Mouse (Mus musculus): ENCODE data around the gene Alkbh3. TPM values are rescaled to one million over a fixed set of nuclear protein-coding genes. Genes with fewer than 3 reads are reported as not detected.
A peak's percentile ranks its signal among the peaks of the same experiment; 100 is the strongest.

Alkbh3 gene
- polyA plus RNA-seq, 1 experiment from 2014 or later, result 76.2 TPM

- peaks cover 88% of the 10 kb centered on the region for H3K36me3 ChIP-seq (ENCODE audit: control insufficient read depth, insufficient read depth, low read length)
- 47% methylated on average over 3 of the region's 3 CpGs for WGBS
- no peaks in the 10 kb centered on the region for H3K27me3 ChIP-seq (ENCODE audit: control insufficient read depth, insufficient read depth, low read length)
- no peak overlapping the region for H3K9ac ChIP-seq (ENCODE audit: low read length)
- no peak for ATAC-seq (ENCODE audit: insufficient number of reproducible peaks, insufficient read depth, low FRiP score, low read depth)
- H3K4me3 ChIP-seq (ENCODE audit: control insufficient read depth in 1 of 2, insufficient read depth in 1 of 2, low read depth in 1 of 2, low read length in 2 of 2), result no peak overlapping the region
- H3K9me3 ChIP-seq (ENCODE audit: control insufficient read depth, low read length), result no peaks in the 10 kb centered on the region
- H3K4me1 ChIP-seq (ENCODE audit: control insufficient read depth in 2 of 2, insufficient read depth in 2 of 2, low read length in 2 of 2), result peaks cover 12 to 36% of the 10 kb centered on the region in 2 experiments
- peak overlapping the region; percentile 36 to 58 for H3K27ac ChIP-seq (replicated peaks in 1 of 2; ENCODE audit: control insufficient read depth in 1 of 2, insufficient read depth in 1 of 2, low read depth in 2 of 2, low read length in 2 of 2)
- no peak overlapping the region for H3K4me2 ChIP-seq (ENCODE audit: low read length)
Observed at GRCm38 (mm10) chr2:93991336-93991735, 19.3 kb downstream of the Alkbh3 start.

GRCm38 (mm10) chr2:93988440-93988839 lies 22.2 kb downstream of the Alkbh3 start:
- H3K4me1 ChIP-seq (ENCODE audit: control insufficient read depth in 2 of 2, insufficient read depth in 2 of 2, low read length in 2 of 2), result peaks cover 11 to 22% of the 10 kb centered on the region in 2 experiments
- ATAC-seq (ENCODE audit: insufficient number of reproducible peaks, insufficient read depth, low FRiP score, low read depth), result no peak
- no peaks in the 10 kb centered on the region for H3K9me3 ChIP-seq (ENCODE audit: control insufficient read depth, low read length)
- H3K4me3 ChIP-seq (ENCODE audit: control insufficient read depth in 1 of 2, insufficient read depth in 1 of 2, low read depth in 1 of 2, low read length in 2 of 2), result no peak overlapping the region
- WGBS, result 91% methylated on average over 2 of the region's 2 CpGs
- no peaks in the 10 kb centered on the region for H3K27me3 ChIP-seq (ENCODE audit: control insufficient read depth, insufficient read depth, low read length)
- peaks cover 74% of the 10 kb centered on the region for H3K36me3 ChIP-seq (ENCODE audit: control insufficient read depth, insufficient read depth, low read length)
- no peak overlapping the region for H3K9ac ChIP-seq (ENCODE audit: low read length)
- no peak overlapping the region for H3K4me2 ChIP-seq (ENCODE audit: low read length)
- no peak overlapping the region for H3K27ac ChIP-seq (replicated peaks in 1 of 2; ENCODE audit: control insufficient read depth in 1 of 2, insufficient read depth in 1 of 2, low read depth in 2 of 2, low read length in 2 of 2)

DNA sequence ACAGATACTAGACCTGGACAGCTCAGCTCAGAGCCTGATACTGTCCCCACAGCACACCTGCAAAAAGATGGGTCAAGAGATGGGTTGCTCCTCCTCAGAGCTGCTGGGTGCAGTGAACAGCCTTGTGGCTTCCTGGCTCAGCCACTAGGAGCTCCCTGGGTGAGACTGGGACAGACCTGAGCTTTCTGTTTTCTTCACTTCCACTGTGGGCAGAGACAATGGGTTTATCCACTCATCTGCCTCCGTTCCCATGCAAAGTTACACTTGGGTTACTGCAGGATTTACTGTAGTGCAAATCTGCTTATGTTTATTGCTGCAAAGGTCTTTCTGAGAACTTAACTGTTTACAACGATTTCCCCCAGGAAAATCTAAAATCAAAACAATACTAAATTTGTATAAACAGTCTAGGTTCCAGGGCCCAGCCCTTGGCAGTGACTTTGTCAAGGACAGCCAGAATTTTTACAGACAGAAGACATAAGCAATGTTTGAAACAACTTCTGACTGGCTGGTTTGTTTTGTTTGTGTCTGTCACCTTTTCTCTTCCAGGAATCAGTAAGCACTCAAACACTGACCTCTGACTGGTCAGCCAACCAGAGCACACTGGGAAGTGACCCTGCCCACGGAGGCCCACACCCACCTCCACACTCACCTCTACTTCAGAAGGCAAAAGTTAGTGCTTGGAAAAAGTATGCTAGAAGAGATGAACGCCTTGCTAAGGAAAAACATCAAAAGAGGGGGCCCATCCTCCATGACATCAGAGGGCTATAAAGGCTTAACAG lies 28.0 kb downstream of the Alkbh3 start:
- H3K9ac ChIP-seq (ENCODE audit: low read length), result no peak overlapping the region
- H3K27me3 ChIP-seq (ENCODE audit: control insufficient read depth, insufficient read depth, low read length), result no peaks in the 10 kb centered on the region
- H3K4me2 ChIP-seq (ENCODE audit: low read length), result no peak overlapping the region
- ATAC-seq (ENCODE audit: insufficient number of reproducible peaks, insufficient read depth, low FRiP score, low read depth), result no peak
- H3K4me1 ChIP-seq (ENCODE audit: control insufficient read depth in 2 of 2, insufficient read depth in 2 of 2, low read length in 2 of 2), result peaks cover 0 to 2% of the 10 kb centered on the region in 2 experiments; a peak in 1 of 4 replicates
- H3K9me3 ChIP-seq (ENCODE audit: control insufficient read depth, low read length), result no peaks in the 10 kb centered on the region
- no peak overlapping the region for H3K27ac ChIP-seq (replicated peaks in 1 of 2; ENCODE audit: control insufficient read depth in 1 of 2, insufficient read depth in 1 of 2, low read depth in 2 of 2, low read length in 2 of 2)
- peaks cover 69% of the 10 kb centered on the region for H3K36me3 ChIP-seq (ENCODE audit: control insufficient read depth, insufficient read depth, low read length)
- no peak overlapping the region for H3K4me3 ChIP-seq (ENCODE audit: control insufficient read depth in 1 of 2, insufficient read depth in 1 of 2, low read depth in 1 of 2, low read length in 2 of 2)
- 82% methylated on average over 4 of the region's 4 CpGs for WGBS

GRCm38 (mm10) chr2:93979249-93980120 lies 31.1 kb downstream of the Alkbh3 start:
- peaks cover 54% of the 10 kb centered on the region for H3K36me3 ChIP-seq (ENCODE audit: control insufficient read depth, insufficient read depth, low read length)
- H3K27ac ChIP-seq (replicated peaks in 1 of 2; ENCODE audit: control insufficient read depth in 1 of 2, insufficient read depth in 1 of 2, low read depth in 2 of 2, low read length in 2 of 2), result no peak overlapping the region
- H3K9ac ChIP-seq (ENCODE audit: low read length), result no peak overlapping the region
- 87% methylated on average over 7 of the region's 7 CpGs for WGBS
- no peaks in the 10 kb centered on the region for H3K9me3 ChIP-seq (ENCODE audit: control insufficient read depth, low read length)
- H3K4me1 ChIP-seq (ENCODE audit: control insufficient read depth in 2 of 2, insufficient read depth in 2 of 2, low read length in 2 of 2), result peaks cover 12 to 19% of the 10 kb centered on the region in 2 experiments
- H3K4me3 ChIP-seq (ENCODE audit: control insufficient read depth in 1 of 2, insufficient read depth in 1 of 2, low read depth in 1 of 2, low read length in 2 of 2), result no peak overlapping the region
- H3K27me3 ChIP-seq (ENCODE audit: control insufficient read depth, insufficient read depth, low read length), result no peaks in the 10 kb centered on the region
- H3K4me2 ChIP-seq (ENCODE audit: low read length), result no peak overlapping the region
- no peak for ATAC-seq (ENCODE audit: insufficient number of reproducible peaks, insufficient read depth, low FRiP score, low read depth)

DNA sequence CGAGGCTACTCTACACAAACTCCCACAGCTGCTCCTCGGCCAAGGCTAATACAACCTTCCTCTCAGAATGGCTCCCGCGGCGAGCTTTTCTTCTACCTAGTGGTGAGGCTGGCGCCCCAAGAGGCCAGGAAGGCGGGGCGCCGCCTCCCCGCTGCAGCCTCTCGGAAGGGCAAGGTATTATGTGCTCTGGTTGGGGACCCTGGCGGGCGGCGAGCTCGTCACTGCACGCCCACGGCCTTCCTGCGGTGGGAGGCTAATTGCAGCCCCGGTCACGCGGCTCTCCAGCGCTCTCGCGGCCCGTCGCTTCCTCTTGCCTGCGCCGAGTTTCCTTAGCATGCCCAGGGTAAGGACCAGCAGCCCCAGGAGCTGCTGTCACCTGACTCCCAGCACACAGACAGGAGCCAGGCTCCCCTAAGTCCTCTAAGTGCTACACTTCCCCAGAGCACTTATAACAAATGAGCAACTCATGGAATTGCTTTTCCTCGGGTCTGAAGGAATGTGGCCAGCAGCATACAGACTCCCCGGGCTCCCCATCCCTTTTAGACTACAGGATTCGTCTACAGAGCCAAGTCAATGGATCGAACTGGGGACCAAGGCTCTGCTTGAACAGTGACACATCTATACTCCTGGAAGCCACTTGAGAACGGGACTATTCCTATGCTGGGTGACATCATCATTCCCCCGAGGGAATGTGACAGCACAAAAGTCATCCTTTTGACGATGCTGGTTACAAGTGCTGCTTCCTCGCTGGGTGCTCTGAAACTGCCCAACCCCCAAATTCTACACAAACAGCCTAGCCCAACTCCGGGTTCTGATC lies 34.0 kb downstream of the Alkbh3 start:
- ATAC-seq (ENCODE audit: insufficient number of reproducible peaks, insufficient read depth, low FRiP score, low read depth), result peak; percentile 64
- peak overlapping the region; percentile 47 to 49 for H3K4me3 ChIP-seq (ENCODE audit: control insufficient read depth in 1 of 2, insufficient read depth in 1 of 2, low read depth in 1 of 2, low read length in 2 of 2)
- peak overlapping the region; percentile 67 for H3K9ac ChIP-seq (ENCODE audit: low read length)
- 2% methylated on average over 32 of the region's 37 CpGs for WGBS
- peaks cover 4% of the 10 kb centered on the region; the same call in 1 of the 2 replicates for H3K27me3 ChIP-seq (ENCODE audit: control insufficient read depth, insufficient read depth, low read length)
- H3K4me2 ChIP-seq (ENCODE audit: low read length), result peak overlapping the region; percentile 90
- H3K4me1 ChIP-seq (ENCODE audit: control insufficient read depth in 2 of 2, insufficient read depth in 2 of 2, low read length in 2 of 2), result peaks cover 12 to 19% of the 10 kb centered on the region in 2 experiments
- no peaks in the 10 kb centered on the region for H3K9me3 ChIP-seq (ENCODE audit: control insufficient read depth, low read length)
- peak overlapping the region; percentile 30 to 47 for H3K27ac ChIP-seq (replicated peaks in 1 of 2; ENCODE audit: control insufficient read depth in 1 of 2, insufficient read depth in 1 of 2, low read depth in 2 of 2, low read length in 2 of 2)
- peaks cover 28% of the 10 kb centered on the region for H3K36me3 ChIP-seq (ENCODE audit: control insufficient read depth, insufficient read depth, low read length)

GRCm38 (mm10) chr2:93975526-93976435 lies 34.8 kb downstream of the Alkbh3 start:
- Histone ChIP-seq H3K27me3 (ENCODE audit: control insufficient read depth, insufficient read depth, low read length) (peaks cover 4% of the 10 kb centered on the region; the same call in 1 of the 2 replicates), H3K27ac (replicated peaks in 1 of 2; ENCODE audit: control insufficient read depth in 1 of 2, insufficient read depth in 1 of 2, low read depth in 2 of 2, low read length in 2 of 2) (peak overlapping the region; percentile 30 to 47; a peak in 2 of 4 replicates), H3K36me3 (ENCODE audit: control insufficient read depth, insufficient read depth, low read length) (peaks cover 20% of the 10 kb centered on the region), H3K9me3 (ENCODE audit: control insufficient read depth, low read length) (no peaks in the 10 kb centered on the region), H3K9ac (ENCODE audit: low read length) (peak overlapping the region; percentile 67), H3K4me3 (ENCODE audit: control insufficient read depth in 1 of 2, insufficient read depth in 1 of 2, low read depth in 1 of 2, low read length in 2 of 2) (peak overlapping the region; percentile 47 to 49), H3K4me2 (ENCODE audit: low read length) (peak overlapping the region; percentile 90), H3K4me1 (ENCODE audit: control insufficient read depth in 2 of 2, insufficient read depth in 2 of 2, low read length in 2 of 2) (peaks cover 12 to 19% of the 10 kb centered on the region in 2 experiments)
- ATAC-seq (ENCODE audit: insufficient number of reproducible peaks, insufficient read depth, low FRiP score, low read depth), result no peak
- WGBS, result 23% methylated on average over 21 of the region's 21 CpGs
